In the genomic region with DNA sequence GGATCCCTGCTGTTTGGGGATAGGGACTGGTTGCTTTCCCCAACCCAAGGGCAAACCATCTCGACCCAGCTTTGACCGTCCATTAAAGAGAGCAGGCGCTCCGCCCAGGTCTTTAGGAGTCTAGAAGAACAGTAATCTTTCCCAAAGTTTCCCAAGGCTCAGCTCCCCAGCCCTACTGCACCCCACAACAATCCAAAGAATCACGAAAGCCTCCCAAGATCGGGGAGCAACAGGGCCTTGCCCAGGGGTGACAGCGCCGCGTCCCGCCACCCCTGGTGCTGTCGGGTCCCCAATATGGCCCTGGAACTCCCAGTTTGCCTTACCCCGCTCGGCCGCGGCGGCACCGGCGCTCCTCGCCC, we compare ENCODE assay signal across 8 mouse cellular contexts. TPM values are rescaled to one million over a fixed set of nuclear protein-coding genes. Genes with fewer than 3 reads are reported as not detected.
DNase-seq lines count a peak whose midpoint lies in the region; ATAC-seq and TF ChIP-seq lines count a peak whose summit lies in the region.
"Had no signal": no experiment of that assay in that cellular context is flagged by ENCODE, and none has a peak within 500 bp of the region (broad histone marks: within the 10 kb centered on the region; RNA-seq: fewer than 3 reads in every experiment).

No protein-coding gene starts in this region.

- peak overlapping the region; percentile 37 for H3K4me3 ChIP-seq in lung, postnatal 0 days (ENCODE audit: low read depth, low read length)
- H3K4me3 ChIP-seq in forebrain, embryonic 16.5 days (replicated peaks; ENCODE audit: low read length) = peak overlapping the region; percentile 49
- peak overlapping the region in 1 of 2 experiments; percentile 25; a peak in 1 of 4 replicates for H3K4me3 ChIP-seq in liver, embryonic 14.5 days (ENCODE audit: insufficient read depth in 1 of 2, low read depth in 2 of 2, low read length in 2 of 2)
- peak overlapping the region; percentile 43 for H3K4me3 ChIP-seq in stomach, postnatal 0 days (ENCODE audit: low read depth, low read length)

- H3K4me1 ChIP-seq in lung, postnatal 0 days (ENCODE audit: insufficient read depth, low read depth, low read length) = peaks cover 3% of the 10 kb centered on the region; the same call in 1 of the 2 replicates
- H3K4me1 ChIP-seq in forebrain, embryonic 16.5 days (replicated peaks; ENCODE audit: control insufficient read depth, insufficient read depth, low read length) = peaks cover 12% of the 10 kb centered on the region
- H3K4me1 ChIP-seq in liver, embryonic 14.5 days (replicated peaks; ENCODE audit: control insufficient read depth in 2 of 2, insufficient read depth in 2 of 2, low read length in 1 of 2) = no peaks in the 10 kb centered on the region
- H3K4me1 ChIP-seq in stomach, postnatal 0 days (replicated peaks; ENCODE audit: control insufficient read depth, insufficient read depth) = no peaks in the 10 kb centered on the region; the same call in 1 of the 2 replicates

- no peaks in the 10 kb centered on the region for H3K36me3 ChIP-seq in lung, postnatal 0 days (ENCODE audit: insufficient read depth, low read length)
- H3K36me3 ChIP-seq in forebrain, embryonic 16.5 days (ENCODE audit: control insufficient read depth, insufficient read depth) = no peaks in the 10 kb centered on the region
- H3K36me3 ChIP-seq in liver, embryonic 14.5 days (replicated peaks; ENCODE audit: control insufficient read depth, insufficient read depth, low read depth) = no peaks in the 10 kb centered on the region
- H3K36me3 ChIP-seq in stomach, postnatal 0 days (ENCODE audit: control insufficient read depth, insufficient read depth, low read length) = no peaks in the 10 kb centered on the region

- ATAC-seq in lung, postnatal 0 days = no peak
- ATAC-seq in forebrain, embryonic 16.5 days = no peak
- ATAC-seq in liver, embryonic 14.5 days (ENCODE audit: insufficient read depth) = no peak
- ATAC-seq in stomach, postnatal 0 days (ENCODE audit: low FRiP score, low TSS enrichment) = no peak

- no peaks in the 10 kb centered on the region for H3K9me3 ChIP-seq in lung, postnatal 0 days (ENCODE audit: low read length)
- H3K9me3 ChIP-seq in forebrain, embryonic 16.5 days (ENCODE audit: control insufficient read depth, low read length) = no peaks in the 10 kb centered on the region
- no peaks in the 10 kb centered on the region for H3K9me3 ChIP-seq in liver, embryonic 14.5 days (ENCODE audit: control insufficient read depth, low read length)
- no peaks in the 10 kb centered on the region for H3K9me3 ChIP-seq in stomach, postnatal 0 days (ENCODE audit: control insufficient read depth, low read length)

- TF ChIP-seq EP300 in lung, postnatal 0 days (IDR thresholded peaks at IDR 0.05) = no peak
- TF ChIP-seq EP300 in liver, embryonic 14.5 days (IDR thresholded peaks at IDR 0.05; ENCODE audit: low read depth) = no peak
- no peak for TF ChIP-seq EP300 in stomach, postnatal 0 days (optimal IDR thresholded peaks at IDR 0.05)

- no peak overlapping the region for H3K9ac ChIP-seq in lung, postnatal 0 days (replicated peaks; ENCODE audit: low read depth)
- peak overlapping the region; percentile 45 for H3K9ac ChIP-seq in forebrain, embryonic 16.5 days (replicated peaks; ENCODE audit: low read depth, low read length)
- H3K9ac ChIP-seq in liver, embryonic 14.5 days (replicated peaks) = no peak overlapping the region
- H3K9ac ChIP-seq in stomach, postnatal 0 days (ENCODE audit: low read length) = no peak overlapping the region

- H3K4me2 ChIP-seq in lung, postnatal 0 days (replicated peaks; ENCODE audit: low read depth, low read length) = peak overlapping the region; percentile 72
- peak overlapping the region; percentile 87 for H3K4me2 ChIP-seq in forebrain, embryonic 16.5 days (ENCODE audit: low read length)
- peak overlapping the region; percentile 25 for H3K4me2 ChIP-seq in liver, embryonic 14.5 days (ENCODE audit: low read depth)
- peak overlapping the region; percentile 65 for H3K4me2 ChIP-seq in stomach, postnatal 0 days (replicated peaks; ENCODE audit: low read depth)

- no peak for TF ChIP-seq CTCF in lung, postnatal 0 days (IDR thresholded peaks at IDR 0.05)
- TF ChIP-seq CTCF in liver, embryonic 14.5 days (IDR thresholded peaks at IDR 0.05; ENCODE audit: low read depth) = no peak
- no peak for TF ChIP-seq CTCF in stomach, postnatal 0 days (IDR thresholded peaks at IDR 0.05; ENCODE audit: low read depth)

- no peak for DNase-seq in lung, postnatal 0 days (ENCODE audit: low spot score)
- DNase-seq in lung, postnatal 36 days = no peak
- no peak for DNase-seq in liver, embryonic 14.5 days (ENCODE audit: low read depth in 3 of 3, low spot score in 3 of 3)
- no peak for DNase-seq in stomach, postnatal 0 days (ENCODE audit: low spot score)
- DNase-seq in right cerebral cortex, adult 2 months (ENCODE audit: low spot score in 2 of 2) = no peak
- no peak for DNase-seq in frontal cortex, postnatal 10 days (ENCODE audit: low spot score in 2 of 2)

- peaks cover 32% of the 10 kb centered on the region for H3K27me3 ChIP-seq in lung, postnatal 0 days (replicated peaks; ENCODE audit: insufficient read depth, low read length)
- peaks cover 37% of the 10 kb centered on the region for H3K27me3 ChIP-seq in forebrain, embryonic 16.5 days (replicated peaks; ENCODE audit: control insufficient read depth, insufficient read depth, low read length)
- H3K27me3 ChIP-seq in liver, embryonic 14.5 days (ENCODE audit: control insufficient read depth, insufficient read depth, low read length) = peaks cover 38% of the 10 kb centered on the region
- peaks cover 12% of the 10 kb centered on the region for H3K27me3 ChIP-seq in stomach, postnatal 0 days (ENCODE audit: control insufficient read depth, insufficient read depth, low read length)

- H3K27ac ChIP-seq in lung, postnatal 0 days (ENCODE audit: low read length) = no peak overlapping the region
- no peak overlapping the region for H3K27ac ChIP-seq in forebrain, embryonic 16.5 days (ENCODE audit: low read length)
- no peak overlapping the region for H3K27ac ChIP-seq in liver, embryonic 14.5 days
- no peak overlapping the region for H3K27ac ChIP-seq in stomach, postnatal 0 days (replicated peaks)
- H3K27ac ChIP-seq: macrophage had no signal

- WGBS in lung, postnatal 0 days = 4% methylated on average over 11 of the region's 19 CpGs
- WGBS in forebrain, embryonic 16.5 days = 2% methylated on average over 18 of the region's 19 CpGs
- 3% methylated on average over 19 of the region's 19 CpGs for WGBS in liver, embryonic 14.5 days (ENCODE audit: insufficient replicate concordance)
- 3% methylated on average over 19 of the region's 19 CpGs for WGBS in stomach, postnatal 0 days

RNA-seq across cellular contexts. Expression of a gene that starts 0.7 kb away (rescaled TPM):
- polyA plus RNA-seq in lung, postnatal 0 days (2015; fragmentation: Nextera tagmentation; extraction: Ambion mirVana) = 1.0 TPM in 2 replicates
- 0.10 and 0.34 TPM in 2 replicates for polyA plus RNA-seq in forebrain, embryonic 16.5 days (2015; fragmentation: Nextera tagmentation; extraction: Ambion mirVana)
- not detected in 2 replicates for polyA plus RNA-seq in liver, embryonic 14.5 days (2012; rRNA removed)
- not detected in 2 replicates for polyA plus RNA-seq in liver, embryonic 14.5 days (2014; fragmentation: Nextera tagmentation; extraction: Ambion mirVana)
- polyA plus RNA-seq in stomach, postnatal 0 days (2015; fragmentation: Nextera tagmentation; extraction: Ambion mirVana) = 0.05 and 0.23 TPM in 2 replicates
- polyA plus RNA-seq: macrophage had no signal

RNA-seq across cellular contexts. Expression of a gene that starts 47.3 kb away (rescaled TPM):
- 1.1 and 1.4 TPM in 2 replicates for polyA plus RNA-seq in lung, postnatal 0 days (2015; fragmentation: Nextera tagmentation; extraction: Ambion mirVana)
- polyA plus RNA-seq in forebrain, embryonic 16.5 days (2015; fragmentation: Nextera tagmentation; extraction: Ambion mirVana) = 8.0 and 12.4 TPM in 2 replicates
- 3.3 and 4.9 TPM in 2 replicates for polyA plus RNA-seq in liver, embryonic 14.5 days (2012; rRNA removed)
- 11.2 and 11.7 TPM in 2 replicates for polyA plus RNA-seq in liver, embryonic 14.5 days (2014; fragmentation: Nextera tagmentation; extraction: Ambion mirVana)
- polyA plus RNA-seq in stomach, postnatal 0 days (2015; fragmentation: Nextera tagmentation; extraction: Ambion mirVana) = 77.8 and 78.1 TPM in 2 replicates
- polyA plus RNA-seq: macrophage had no signal

RNA-seq across cellular contexts. Expression of a gene that starts 58.5 kb away (rescaled TPM):
- not detected in 2 replicates for polyA plus RNA-seq in lung, postnatal 0 days (2015; fragmentation: Nextera tagmentation; extraction: Ambion mirVana)
- not detected in 2 replicates for polyA plus RNA-seq in forebrain, embryonic 16.5 days (2015; fragmentation: Nextera tagmentation; extraction: Ambion mirVana)
- not detected in 2 replicates for polyA plus RNA-seq in liver, embryonic 14.5 days (2012; rRNA removed)
- not detected in 2 replicates for polyA plus RNA-seq in liver, embryonic 14.5 days (2014; fragmentation: Nextera tagmentation; extraction: Ambion mirVana)
- polyA plus RNA-seq in stomach, postnatal 0 days (2015; fragmentation: Nextera tagmentation; extraction: Ambion mirVana) = not detected in 2 replicates
- polyA plus RNA-seq: macrophage had no signal

Comparison
In these comparisons a context has a peak if more than half of its experiments do, and no peak if none do; other contexts are left out.
1. H3K4me2 ChIP-seq: peak in every context shown above with its lines; median percentile 87 in forebrain, embryonic 16.5 days; 72 in lung, postnatal 0 days; 65 in stomach, postnatal 0 days; 25 in liver, embryonic 14.5 days.